Mouse (Mus musculus): Measurements from ENCODE around the gene Vegfa. TPM values are rescaled to one million over a fixed set of nuclear protein-coding genes. Genes with fewer than 3 reads are reported as not detected.

The Vegfa gene
- polyA plus RNA-seq, 1 experiment: not detected

GRCm38 (mm10) chr17:46056288-46056687, 24.1 kb upstream of the Vegfa start:
- Histone ChIP-seq H3K27ac (ENCODE audit: insufficient read depth, low read depth, low read length) (no peak overlapping the region), H3K4me3 (ENCODE audit: insufficient read depth, low read depth, low read length) (no peak overlapping the region), H3K4me1 (ENCODE audit: control insufficient read depth, insufficient read depth, low read length) (no peaks in the 10 kb centered on the region)
- WGBS: 65% methylated on average over 7 of the region's 7 CpGs
- no peak for TF ChIP-seq CTCF (IDR thresholded peaks at IDR 0.05; ENCODE audit: insufficient read depth, low read depth, low read length)
- no peak for TF ChIP-seq POLR2A (IDR thresholded peaks at IDR 0.05; ENCODE audit: insufficient read depth, low read depth, low read length)

- WGBS: 92% methylated on average over 7 of the region's 7 CpGs
- Histone ChIP-seq H3K4me3 (ENCODE audit: insufficient read depth, low read depth, low read length) (no peak overlapping the region), H3K4me1 (ENCODE audit: control insufficient read depth, insufficient read depth, low read length) (no peaks in the 10 kb centered on the region), H3K27ac (ENCODE audit: insufficient read depth, low read depth, low read length) (no peak overlapping the region)
- no peak for TF ChIP-seq CTCF (IDR thresholded peaks at IDR 0.05; ENCODE audit: insufficient read depth, low read depth, low read length)
- TF ChIP-seq POLR2A (IDR thresholded peaks at IDR 0.05; ENCODE audit: insufficient read depth, low read depth, low read length): no peak
Measured at GRCm38 (mm10) chr17:46055736-46056135, 23.6 kb upstream of the Vegfa start.

GRCm38 (mm10) chr17:46053291-46053842, 21.2 kb upstream of the Vegfa start:
- Histone ChIP-seq H3K4me1 (ENCODE audit: control insufficient read depth, insufficient read depth, low read length) (no peaks in the 10 kb centered on the region), H3K4me3 (ENCODE audit: insufficient read depth, low read depth, low read length) (no peak overlapping the region), H3K27ac (ENCODE audit: insufficient read depth, low read depth, low read length) (no peak overlapping the region)
- 93% methylated on average over 7 of the region's 7 CpGs for WGBS
- no peak for TF ChIP-seq CTCF (IDR thresholded peaks at IDR 0.05; ENCODE audit: insufficient read depth, low read depth, low read length)
- TF ChIP-seq POLR2A (IDR thresholded peaks at IDR 0.05; ENCODE audit: insufficient read depth, low read depth, low read length): no peak

- WGBS: 45% methylated on average over 3 of the region's 3 CpGs
- Histone ChIP-seq H3K27ac (ENCODE audit: insufficient read depth, low read depth, low read length) (no peak overlapping the region), H3K4me1 (ENCODE audit: control insufficient read depth, insufficient read depth, low read length) (no peaks in the 10 kb centered on the region), H3K4me3 (ENCODE audit: insufficient read depth, low read depth, low read length) (no peak overlapping the region)
- no peak for TF ChIP-seq POLR2A (IDR thresholded peaks at IDR 0.05; ENCODE audit: insufficient read depth, low read depth, low read length)
- TF ChIP-seq CTCF (IDR thresholded peaks at IDR 0.05; ENCODE audit: insufficient read depth, low read depth, low read length): no peak
Measured at GRCm38 (mm10) chr17:46052146-46052545, 20.0 kb upstream of the Vegfa start.

- H3K27ac ChIP-seq (ENCODE audit: insufficient read depth, low read depth, low read length): no peak overlapping the region
- TF ChIP-seq POLR2A (IDR thresholded peaks at IDR 0.05; ENCODE audit: insufficient read depth, low read depth, low read length) (no peak), CTCF (IDR thresholded peaks at IDR 0.05; ENCODE audit: insufficient read depth, low read depth, low read length) (no peak)
- H3K4me3 ChIP-seq (ENCODE audit: insufficient read depth, low read depth, low read length): no peak overlapping the region
- H3K4me1 ChIP-seq (ENCODE audit: control insufficient read depth, insufficient read depth, low read length): no peaks in the 10 kb centered on the region
- 78% methylated on average over 5 of the region's 5 CpGs for WGBS
Measured at GRCm38 (mm10) chr17:46051356-46051755, 19.2 kb upstream of the Vegfa start.

- H3K4me3 ChIP-seq (ENCODE audit: insufficient read depth, low read depth, low read length): no peak overlapping the region
- WGBS: 53% methylated on average over 4 of the region's 4 CpGs
Measured at GRCm38 (mm10) chr17:46049567-46049966, 17.4 kb upstream of the Vegfa start.

GRCm38 (mm10) chr17:46048184-46048583, 16.0 kb upstream of the Vegfa start:
- Histone ChIP-seq H3K4me1 (ENCODE audit: control insufficient read depth, insufficient read depth, low read length) (no peaks in the 10 kb centered on the region), H3K4me3 (ENCODE audit: insufficient read depth, low read depth, low read length) (no peak overlapping the region), H3K27ac (ENCODE audit: insufficient read depth, low read depth, low read length) (no peak overlapping the region)
- 96% methylated on average over 4 of the region's 4 CpGs for WGBS
- TF ChIP-seq CTCF (IDR thresholded peaks at IDR 0.05; ENCODE audit: insufficient read depth, low read depth, low read length): no peak
- TF ChIP-seq POLR2A (IDR thresholded peaks at IDR 0.05; ENCODE audit: insufficient read depth, low read depth, low read length): no peak

More at GRCm38 (mm10) chr17:46049567-46049966, 17.4 kb upstream of the Vegfa start:
- H3K4me1 ChIP-seq (ENCODE audit: control insufficient read depth, insufficient read depth, low read length): no peaks in the 10 kb centered on the region
- no peak overlapping the region for H3K27ac ChIP-seq (ENCODE audit: insufficient read depth, low read depth, low read length)
- TF ChIP-seq CTCF (IDR thresholded peaks at IDR 0.05; ENCODE audit: insufficient read depth, low read depth, low read length): no peak
- no peak for TF ChIP-seq POLR2A (IDR thresholded peaks at IDR 0.05; ENCODE audit: insufficient read depth, low read depth, low read length)

GRCm38 (mm10) chr17:46045742-46046141, 13.6 kb upstream of the Vegfa start:
- TF ChIP-seq POLR2A (IDR thresholded peaks at IDR 0.05; ENCODE audit: insufficient read depth, low read depth, low read length) (no peak), CTCF (IDR thresholded peaks at IDR 0.05; ENCODE audit: insufficient read depth, low read depth, low read length) (no peak)
- WGBS: 81% methylated on average over 8 of the region's 8 CpGs

GRCm38 (mm10) chr17:46044953-46045352, 12.8 kb upstream of the Vegfa start:
- TF ChIP-seq CTCF (IDR thresholded peaks at IDR 0.05; ENCODE audit: insufficient read depth, low read depth, low read length) (no peak), POLR2A (IDR thresholded peaks at IDR 0.05; ENCODE audit: insufficient read depth, low read depth, low read length) (no peak)
- no peak overlapping the region for H3K27ac ChIP-seq (ENCODE audit: insufficient read depth, low read depth, low read length)
- WGBS: 86% methylated on average over 5 of the region's 5 CpGs

More at GRCm38 (mm10) chr17:46045742-46046141, 13.6 kb upstream of the Vegfa start:
- H3K27ac ChIP-seq (ENCODE audit: insufficient read depth, low read depth, low read length): no peak overlapping the region
- H3K4me3 ChIP-seq (ENCODE audit: insufficient read depth, low read depth, low read length): no peak overlapping the region
- H3K4me1 ChIP-seq (ENCODE audit: control insufficient read depth, insufficient read depth, low read length): no peaks in the 10 kb centered on the region

More at GRCm38 (mm10) chr17:46044953-46045352, 12.8 kb upstream of the Vegfa start:
- no peaks in the 10 kb centered on the region for H3K4me1 ChIP-seq (ENCODE audit: control insufficient read depth, insufficient read depth, low read length)
- H3K4me3 ChIP-seq (ENCODE audit: insufficient read depth, low read depth, low read length): no peak overlapping the region

All from olfactory bulb, adult 2 months (tissue).